Mouse (Mus musculus): ENCODE results near the gene Susd4. TPM values are rescaled to one million over a fixed set of nuclear protein-coding genes. Genes with fewer than 3 reads are reported as not detected.

Gene Susd4
- total and polyA plus RNA-seq, 3 experiments = not detected

DNA sequence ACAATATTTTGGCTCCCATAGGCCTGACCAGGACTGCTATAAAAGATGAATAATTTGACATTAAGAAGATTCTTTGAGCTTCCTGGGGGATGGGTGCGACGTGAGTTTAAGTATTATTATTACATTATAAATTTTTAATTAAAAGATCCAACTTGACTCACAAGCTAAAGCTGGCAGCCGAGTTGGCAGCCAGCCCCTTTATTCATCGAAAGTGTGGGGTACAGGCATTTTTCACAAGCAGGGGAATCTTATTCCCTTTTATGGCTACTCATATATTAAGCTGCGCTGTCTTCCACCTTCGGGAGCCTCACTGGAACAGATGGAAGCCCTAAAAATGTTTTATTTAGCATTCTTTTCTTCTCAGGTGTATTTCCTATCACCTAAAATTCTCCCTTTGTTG, 76.9 kb downstream of the Susd4 start:
- no peaks in the 10 kb centered on the region for H3K36me3 ChIP-seq (replicated peaks in 1 of 2; ENCODE audit: control insufficient read depth in 1 of 2, insufficient read depth in 1 of 2, low read length in 1 of 2)
- H3K4me2 ChIP-seq (ENCODE audit: insufficient read depth, low read depth, poor library complexity, severe bottlenecking) = no peak overlapping the region
- in situ Hi-C loops (cut with MboI; ENCODE audit: low pct_ligation_motif_present, low pct_unique_long_range_greater_than_20kb, low sequenced_read_pairs) = no loop called here
- peaks cover 0 to 18% of the 10 kb centered on the region in 2 experiments; a peak in 2 of 4 replicates for H3K4me1 ChIP-seq (ENCODE audit: control insufficient read depth in 1 of 2, insufficient read depth in 2 of 2)
- TF ChIP-seq MXI1 (IDR thresholded peaks at IDR 0.05; ENCODE audit: low read depth, low read length) = no peak
- TF ChIP-seq MAFK (IDR thresholded peaks at IDR 0.05; ENCODE audit: insufficient replicate concordance, low read length) = no peak
- no peak for TF ChIP-seq USF1 (IDR thresholded peaks at IDR 0.05; ENCODE audit: low read depth, low read length)
- TF ChIP-seq CHD1 (IDR thresholded peaks at IDR 0.05; ENCODE audit: low read depth, low read length) = no peak
- TF ChIP-seq MYC (IDR thresholded peaks at IDR 0.05; ENCODE audit: low read depth, low read length) = no peak
- no peak for TF ChIP-seq USF2 (conservative IDR thresholded peaks at IDR 0.05; ENCODE audit: low read depth, low read length)
- TF ChIP-seq MAZ (IDR thresholded peaks at IDR 0.05; ENCODE audit: low read depth, low read length) = no peak
- no peak for TF ChIP-seq CTCF (conservative IDR thresholded peaks at IDR 0.05 in 1 of 2, IDR thresholded peaks at IDR 0.05 in 1 of 2; ENCODE audit: low read depth in 2 of 2, low read length in 2 of 2)
- TF ChIP-seq RCOR1 (conservative IDR thresholded peaks at IDR 0.05; ENCODE audit: low read depth, low read length) = no peak
- TF ChIP-seq RAD21 (IDR thresholded peaks at IDR 0.05; ENCODE audit: low read depth, low read length) = no peak
- no peak for TF ChIP-seq SIN3A (IDR thresholded peaks at IDR 0.05; ENCODE audit: low read length)
- TF ChIP-seq BHLHE40 (IDR thresholded peaks at IDR 0.05; ENCODE audit: low read depth, low read length) = no peak
- H3K79me2 ChIP-seq (replicated peaks; ENCODE audit: control insufficient read depth, extremely low read depth, insufficient read depth, poor library complexity, severe bottlenecking) = no peaks in the 10 kb centered on the region
- H3K27ac ChIP-seq (ENCODE audit: insufficient read depth, low read depth) = no peak overlapping the region
- no peak overlapping the region for H3K4me3 ChIP-seq (replicated peaks in 1 of 3; ENCODE audit: low read depth in 2 of 3, low read length in 2 of 3, poor library complexity in 1 of 3)
- H3K27me3 ChIP-seq (replicated peaks) = no peaks in the 10 kb centered on the region
- no peak for DNase-seq (ENCODE audit: extremely low read depth)
- dilution Hi-C loops (cut with MboI; ENCODE audit: extremely low pct_ligation_motif_present, extremely low pct_unique_long_range_greater_than_20kb, low sequenced_read_pairs) = no loop called here
- no peaks in the 10 kb centered on the region for H3K9me3 ChIP-seq (replicated peaks; ENCODE audit: low read length)
- no peak overlapping the region for H3K9ac ChIP-seq (ENCODE audit: insufficient read depth, low read depth)

- H3K9me3 ChIP-seq (replicated peaks; ENCODE audit: low read length) = no peaks in the 10 kb centered on the region
- H3K27ac ChIP-seq (ENCODE audit: insufficient read depth, low read depth) = no peak overlapping the region
- no peak overlapping the region for H3K9ac ChIP-seq (ENCODE audit: insufficient read depth, low read depth)
- no peak for TF ChIP-seq MAZ (IDR thresholded peaks at IDR 0.05; ENCODE audit: low read depth, low read length)
- TF ChIP-seq MYC (IDR thresholded peaks at IDR 0.05; ENCODE audit: low read depth, low read length) = no peak
- TF ChIP-seq POLR2A (IDR thresholded peaks at IDR 0.05; ENCODE audit: low read depth, low read length) = no peak
- no peak for TF ChIP-seq TCF12 (IDR thresholded peaks at IDR 0.05; ENCODE audit: low read depth, low read length)
- TF ChIP-seq ZKSCAN1 (IDR thresholded peaks at IDR 0.05; ENCODE audit: borderline replicate concordance, low read depth, low read length) = no peak
- H3K4me2 ChIP-seq (ENCODE audit: insufficient read depth, low read depth, poor library complexity, severe bottlenecking) = no peak overlapping the region
- H3K27me3 ChIP-seq (replicated peaks) = no peaks in the 10 kb centered on the region
- H3K79me2 ChIP-seq (replicated peaks; ENCODE audit: control insufficient read depth, extremely low read depth, insufficient read depth, poor library complexity, severe bottlenecking) = no peaks in the 10 kb centered on the region
- in situ Hi-C loops (cut with MboI; ENCODE audit: low pct_ligation_motif_present, low pct_unique_long_range_greater_than_20kb, low sequenced_read_pairs) (no loop called here), dilution Hi-C loops (cut with MboI; ENCODE audit: extremely low pct_ligation_motif_present, extremely low pct_unique_long_range_greater_than_20kb, low sequenced_read_pairs) (no loop called here)
- DNase-seq (ENCODE audit: extremely low read depth) = no peak
- no peak overlapping the region for H3K4me3 ChIP-seq (replicated peaks in 1 of 3; ENCODE audit: low read depth in 2 of 3, low read length in 2 of 3, poor library complexity in 1 of 3)
- peaks cover 0 to 23% of the 10 kb centered on the region in 2 experiments; a peak in 2 of 4 replicates for H3K4me1 ChIP-seq (ENCODE audit: control insufficient read depth in 1 of 2, insufficient read depth in 2 of 2)
- H3K36me3 ChIP-seq (replicated peaks in 1 of 2; ENCODE audit: control insufficient read depth in 1 of 2, insufficient read depth in 1 of 2, low read length in 1 of 2) = no peaks in the 10 kb centered on the region
Observed at GRCm38 (mm10) chr1:182849556-182849955, 85.9 kb downstream of the Susd4 start.

DNA sequence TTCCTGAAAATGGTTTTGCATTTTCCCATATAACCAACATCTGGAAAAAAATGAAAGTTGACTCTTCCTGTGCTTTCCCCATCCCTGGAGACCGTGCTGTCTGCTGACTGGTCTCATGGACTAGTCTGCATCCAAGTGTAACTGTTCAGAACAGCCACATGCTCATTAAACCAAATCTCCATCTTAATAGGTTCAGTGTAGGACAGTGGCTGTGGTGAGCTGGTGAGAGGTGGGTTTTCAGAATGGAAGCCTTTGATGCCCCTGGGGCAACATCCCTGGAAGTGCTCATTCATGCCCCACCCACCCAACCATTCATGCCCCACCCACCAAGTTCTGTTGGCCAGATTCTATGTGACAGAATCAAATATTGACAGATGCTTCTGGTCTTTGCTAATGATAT, 86.4 kb downstream of the Susd4 start:
- no peak overlapping the region for H3K4me3 ChIP-seq (replicated peaks in 1 of 3; ENCODE audit: low read depth in 2 of 3, low read length in 2 of 3, poor library complexity in 1 of 3)
- no peak overlapping the region for H3K4me2 ChIP-seq (ENCODE audit: insufficient read depth, low read depth, poor library complexity, severe bottlenecking)
- no peaks in the 10 kb centered on the region for H3K36me3 ChIP-seq (replicated peaks in 1 of 2; ENCODE audit: control insufficient read depth in 1 of 2, insufficient read depth in 1 of 2, low read length in 1 of 2)
- in situ Hi-C loops (cut with MboI; ENCODE audit: low pct_ligation_motif_present, low pct_unique_long_range_greater_than_20kb, low sequenced_read_pairs) = no loop called here
- peaks cover 0 to 28% of the 10 kb centered on the region in 2 experiments; a peak in 2 of 4 replicates for H3K4me1 ChIP-seq (ENCODE audit: control insufficient read depth in 1 of 2, insufficient read depth in 2 of 2)
- no peaks in the 10 kb centered on the region for H3K79me2 ChIP-seq (replicated peaks; ENCODE audit: control insufficient read depth, extremely low read depth, insufficient read depth, poor library complexity, severe bottlenecking)
- DNase-seq (ENCODE audit: extremely low read depth) = no peak
- H3K27ac ChIP-seq (ENCODE audit: insufficient read depth, low read depth) = no peak overlapping the region
- TF ChIP-seq RCOR1 (conservative IDR thresholded peaks at IDR 0.05; ENCODE audit: low read depth, low read length) (no peak), JUND (conservative IDR thresholded peaks at IDR 0.05; ENCODE audit: low read depth, low read length) (no peak), ELF1 (IDR thresholded peaks at IDR 0.05; ENCODE audit: low read depth, low read length) (no peak), PAX5 (IDR thresholded peaks at IDR 0.05; ENCODE audit: low read length) (no peak), RAD21 (IDR thresholded peaks at IDR 0.05; ENCODE audit: low read depth, low read length) (no peak), POLR2A (IDR thresholded peaks at IDR 0.05; ENCODE audit: low read depth, low read length) (no peak)
- no peaks in the 10 kb centered on the region for H3K27me3 ChIP-seq (replicated peaks)
- dilution Hi-C loops (cut with MboI; ENCODE audit: extremely low pct_ligation_motif_present, extremely low pct_unique_long_range_greater_than_20kb, low sequenced_read_pairs) = no loop called here
- no peak overlapping the region for H3K9ac ChIP-seq (ENCODE audit: insufficient read depth, low read depth)
- H3K9me3 ChIP-seq (replicated peaks; ENCODE audit: low read length) = no peaks in the 10 kb centered on the region

Data from CH12.LX (cell line).